Mouse (Mus musculus) brain, embryonic 14.5 days (tissue): Measurements from ENCODE around the gene Atp9a.

Experiments used
- CTCF ChIP-seq: fragments of 200-500 bp; IDR thresholded peaks from 2 replicates; pipeline ENCODE4 v1.5.1; 2012; ENCODE audit warnings: inconsistent platforms, mild to moderate bottlenecking, moderate library complexity, borderline replicate concordance; ENCODE audit not compliant: insufficient read depth, insufficient read length; ENCODE audit errors: extremely low read depth
- POLR2A ChIP-seq: fragments of 200-500 bp; IDR thresholded peaks from 2 replicates; pipeline ENCODE4 v1.6.1; 2012; ENCODE audit warnings: mild to moderate bottlenecking, inconsistent platforms, borderline replicate concordance; ENCODE audit not compliant: poor library complexity, insufficient read depth, insufficient read length, severe bottlenecking; ENCODE audit errors: extremely low read depth

DNA sequence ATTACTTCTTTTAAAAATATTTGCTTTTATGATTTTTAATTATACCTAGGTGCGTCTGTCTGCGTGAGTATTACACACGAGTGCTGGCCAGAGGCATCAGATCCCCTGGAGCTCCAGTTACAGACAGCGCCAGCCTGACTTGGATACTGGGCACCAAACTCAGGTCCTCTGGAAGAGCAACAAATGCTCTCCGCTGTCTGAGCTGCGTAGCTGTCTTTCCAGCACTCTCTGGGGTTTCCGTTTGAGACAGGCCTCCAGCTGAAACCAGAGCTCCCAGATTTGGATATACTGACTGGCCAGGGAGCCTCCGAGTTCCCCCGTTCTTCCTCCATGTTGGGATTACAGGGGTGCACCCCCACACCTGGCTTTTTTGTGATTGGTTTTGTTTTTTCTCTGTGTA lies 38.4 kb upstream of the Atp9a start:
- no peak for TF ChIP-seq CTCF
- no peak for TF ChIP-seq POLR2A
